Mouse (Mus musculus) liver, embryonic 15.5 days (tissue): Measurements from ENCODE around the gene Hadh. TPM values are rescaled to one million over a fixed set of nuclear protein-coding genes. Genes with fewer than 3 reads are reported as not detected.

Source experiments
- ATAC-seq: fragments of 200-750 bp; cut with Nextera tagmentation; 2 replicates; pipeline ENCODE4 v1.8.0; 2017; ENCODE audit warnings: moderate number of reproducible peaks, mild to moderate bottlenecking, moderate library complexity; ENCODE audit not compliant: insufficient read depth
- H3K27ac ChIP-seq: fragments of 300-500 bp; sonication (generic); replicated peaks from 2 replicates; pipeline ENCODE4 v1.5.1; 2015; ENCODE audit warnings: mild to moderate bottlenecking, inconsistent platforms
- H3K27me3 ChIP-seq: fragments of 300-500 bp; sonication (generic); 2 replicates; pipeline ENCODE4 v1.6.1; 2015; ENCODE audit warnings: mild to moderate bottlenecking, inconsistent platforms
- H3K36me3 ChIP-seq: fragments of 300-500 bp; sonication (generic); replicated peaks from 2 replicates; pipeline ENCODE4 v1.6.1; 2015; ENCODE audit warnings: moderate library complexity, mild to moderate bottlenecking, inconsistent platforms
- H3K4me1 ChIP-seq: fragments of 300-500 bp; sonication (generic); replicated peaks from 2 replicates; pipeline ENCODE4 v1.6.1; 2015; ENCODE audit warnings: inconsistent platforms
- H3K4me2 ChIP-seq: fragments of 300-500 bp; sonication (generic); 2 replicates; pipeline ENCODE4 v1.6.1; 2015; ENCODE audit warnings: moderate library complexity, mild to moderate bottlenecking, inconsistent platforms
- H3K4me3 ChIP-seq: fragments of 300-500 bp; sonication (generic); replicated peaks from 2 replicates; pipeline ENCODE4 v1.5.1; 2015; ENCODE audit warnings: mild to moderate bottlenecking, inconsistent platforms
- H3K9ac ChIP-seq: fragments of 300-500 bp; sonication (generic); 2 replicates; pipeline ENCODE4 v1.6.1; 2015; ENCODE audit warnings: moderate library complexity, mild to moderate bottlenecking, inconsistent platforms
- H3K9me3 ChIP-seq: fragments of 300-500 bp; sonication (generic); replicated peaks from 2 replicates; pipeline ENCODE4 v1.6.1; 2016; ENCODE audit warnings: inconsistent platforms
- WGBS: fragments of 180-500 bp; shearing (Covaris S2); methylation state at CpG from one replicate; pipeline ENCODE4 v1.1.7; 2015; ENCODE audit warnings: mixed read lengths; ENCODE audit not compliant: insufficient replicate concordance; 5-methylcytosine and 5-hydroxymethylcytosine counted together
- polyA plus RNA-seq: library from polyadenylated mRNA; unstranded; fragments of >200 nt; fragmentation: Nextera tagmentation; extraction: Ambion mirVana; gene quantifications from 2 replicates; pipeline ENCODE4 v1.2.1, GENCODE M21; 2015

Hadh gene
- polyA plus RNA-seq, 1 experiment from 2014 or later, result 114 TPM

DNA sequence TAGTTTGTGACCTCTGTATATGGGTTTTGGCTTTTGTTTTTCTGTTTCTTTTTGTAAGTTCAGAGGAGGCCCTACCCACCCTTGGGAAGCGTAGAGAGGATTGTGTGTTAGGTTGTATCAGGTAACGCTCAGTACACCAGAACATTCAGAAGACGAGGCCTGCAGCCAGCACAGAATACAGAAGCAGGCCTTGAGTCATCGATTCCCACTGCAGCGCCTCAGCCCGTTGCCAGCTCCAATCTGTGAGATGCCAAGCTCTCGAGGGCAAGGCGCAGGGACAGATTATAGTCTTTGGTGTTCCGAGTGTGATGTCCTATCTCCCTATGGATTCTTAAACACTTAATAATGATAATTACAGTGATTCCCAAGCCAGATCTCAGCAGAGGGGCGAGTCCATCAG lies 75.9 kb downstream of the Hadh start:
- WGBS, result 71% methylated on average over 10 of the region's 10 CpGs

DNA sequence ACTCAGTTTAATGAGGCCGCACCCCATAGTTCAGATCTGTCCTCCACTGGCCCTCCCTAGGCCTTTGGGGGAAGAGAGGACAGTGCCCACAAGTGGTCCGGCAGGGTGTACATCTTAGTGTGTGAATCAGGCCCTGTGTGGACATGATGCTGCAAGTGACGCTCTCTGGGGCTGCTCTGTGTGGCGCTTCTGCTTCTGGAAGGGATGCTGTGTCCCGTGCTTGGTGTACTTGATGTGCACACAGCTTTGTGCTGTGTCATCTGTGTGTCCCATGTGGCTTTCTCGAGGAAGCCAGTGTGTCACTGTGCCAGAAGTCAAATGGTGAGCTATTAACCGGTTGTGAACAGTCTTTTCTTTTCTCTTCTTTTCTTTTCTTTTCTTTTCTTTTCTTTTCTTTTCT lies 80.4 kb downstream of the Hadh start:
- Histone ChIP-seq H3K4me1 (no peaks in the 10 kb centered on the region), H3K27me3 (no peaks in the 10 kb centered on the region), H3K36me3 (no peaks in the 10 kb centered on the region), H3K9me3 (no peaks in the 10 kb centered on the region), H3K9ac (no peak overlapping the region), H3K4me3 (no peak overlapping the region), H3K27ac (no peak overlapping the region), H3K4me2 (no peak overlapping the region)
- WGBS, result 58% methylated on average over 7 of the region's 7 CpGs
- ATAC-seq, result no peak

More for the DNA sequence above, 75.9 kb downstream of the Hadh start:
- no peak overlapping the region for H3K4me2 ChIP-seq
- no peak overlapping the region for H3K27ac ChIP-seq
- H3K9me3 ChIP-seq, result no peaks in the 10 kb centered on the region
- no peak overlapping the region for H3K4me3 ChIP-seq
- H3K27me3 ChIP-seq, result no peaks in the 10 kb centered on the region
- no peak for ATAC-seq
- H3K36me3 ChIP-seq, result no peaks in the 10 kb centered on the region
- H3K9ac ChIP-seq, result no peak overlapping the region
- no peaks in the 10 kb centered on the region for H3K4me1 ChIP-seq

DNA sequence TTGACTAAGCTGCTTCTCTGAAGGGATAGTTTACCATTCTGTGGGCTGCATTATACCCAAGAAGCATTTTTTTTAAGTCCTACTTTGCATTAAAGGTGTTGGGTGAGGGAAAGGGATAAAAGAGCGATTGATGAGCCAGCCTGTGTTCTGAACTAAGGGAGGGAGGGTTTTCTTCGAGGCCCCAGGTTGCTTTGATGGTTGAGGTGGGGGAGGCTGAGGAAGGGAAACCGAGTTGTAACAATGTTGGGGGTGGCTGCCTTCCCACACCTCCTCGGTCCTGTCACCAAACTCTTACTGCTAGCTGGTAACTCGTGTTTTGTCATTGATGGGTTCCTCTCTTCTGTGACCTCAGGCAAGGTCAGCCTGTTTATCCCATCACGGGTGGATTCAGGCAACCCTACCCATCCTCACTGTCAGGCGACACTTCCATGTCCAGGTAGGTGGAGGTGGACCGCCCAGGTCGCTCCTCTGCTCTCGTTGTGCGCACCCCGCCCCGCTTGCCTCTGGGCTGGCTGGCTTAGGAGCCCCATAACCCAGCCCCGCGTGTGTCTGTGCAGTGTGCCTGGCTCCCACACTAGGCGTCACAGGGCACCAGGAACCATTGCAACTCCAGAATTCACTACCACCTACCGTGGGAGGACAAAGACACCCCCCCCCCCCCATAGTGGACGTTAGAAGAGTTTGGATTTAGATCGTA lies 81.1 kb downstream of the Hadh start:
- H3K27ac ChIP-seq, result no peak overlapping the region
- no peaks in the 10 kb centered on the region for H3K36me3 ChIP-seq
- no peak overlapping the region for H3K4me3 ChIP-seq
- no peak overlapping the region for H3K9ac ChIP-seq
- 68% methylated on average over 19 of the region's 19 CpGs for WGBS
- H3K9me3 ChIP-seq, result no peaks in the 10 kb centered on the region
- no peaks in the 10 kb centered on the region for H3K27me3 ChIP-seq
- no peak for ATAC-seq
- no peak overlapping the region for H3K4me2 ChIP-seq
- H3K4me1 ChIP-seq, result no peaks in the 10 kb centered on the region

DNA sequence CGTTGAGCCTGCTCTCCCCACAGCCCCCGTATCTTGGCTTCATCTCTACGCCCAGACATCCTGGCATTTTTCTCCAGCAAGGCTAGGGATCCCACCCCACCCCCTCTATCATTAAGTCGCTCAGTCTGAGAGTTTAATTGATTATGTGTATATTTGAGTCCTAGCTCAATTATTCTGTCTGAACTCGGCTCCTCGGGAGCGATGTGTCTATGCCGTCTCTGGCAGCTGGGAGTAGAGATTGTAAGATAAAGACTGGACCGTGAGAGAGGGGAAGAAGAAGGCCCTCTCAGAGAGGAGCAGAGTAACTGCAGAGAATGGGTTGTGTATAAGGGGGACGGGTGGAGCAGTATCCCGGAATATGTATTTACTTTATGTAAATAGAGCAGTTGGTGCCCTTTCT lies 81.7 kb downstream of the Hadh start:
- no peaks in the 10 kb centered on the region for H3K9me3 ChIP-seq
- H3K27me3 ChIP-seq, result no peaks in the 10 kb centered on the region
- H3K4me2 ChIP-seq, result no peak overlapping the region
- H3K4me3 ChIP-seq, result no peak overlapping the region
- no peak for ATAC-seq
- no peak overlapping the region for H3K9ac ChIP-seq
- no peaks in the 10 kb centered on the region for H3K36me3 ChIP-seq
- H3K4me1 ChIP-seq, result no peaks in the 10 kb centered on the region
- WGBS, result 53% methylated on average over 11 of the region's 11 CpGs
- H3K27ac ChIP-seq, result no peak overlapping the region

DNA sequence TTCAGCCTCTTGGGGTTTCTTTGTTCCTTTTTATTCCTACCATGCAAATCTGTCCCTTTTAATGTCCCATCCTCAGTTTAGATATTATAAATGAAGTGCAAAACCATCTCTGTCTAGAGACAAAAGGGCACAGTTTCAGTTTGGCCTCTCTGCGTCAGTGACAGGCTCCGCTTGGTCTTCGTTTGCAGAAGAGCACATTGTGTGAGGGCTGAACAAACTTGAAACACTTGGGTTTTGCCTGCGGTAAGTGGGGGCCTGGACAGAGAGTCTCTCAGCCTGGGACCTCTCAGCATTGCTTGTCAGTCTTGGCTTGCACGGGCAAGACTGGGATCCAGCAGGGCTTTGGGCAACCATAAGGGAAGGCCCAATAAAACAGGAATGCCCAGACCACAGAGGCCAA lies 85.7 kb downstream of the Hadh start:
- Histone ChIP-seq H3K9ac (no peak overlapping the region), H3K4me1 (no peaks in the 10 kb centered on the region), H3K4me3 (no peak overlapping the region), H3K9me3 (no peaks in the 10 kb centered on the region), H3K27me3 (no peaks in the 10 kb centered on the region), H3K4me2 (no peak overlapping the region), H3K36me3 (no peaks in the 10 kb centered on the region), H3K27ac (no peak overlapping the region)
- 58% methylated on average over 5 of the region's 5 CpGs for WGBS
- ATAC-seq, result no peak

Other genes with a start within 250 kb of the Hadh start
- gene Lef1, start 161.6 kb downstream of the Hadh start, polyA plus RNA-seq, result 0.86 and 1.1 TPM in 2 replicates
- gene Cyp2u1, start 31.1 kb upstream of the Hadh start, polyA plus RNA-seq, result 0.25 and 0.28 TPM in 2 replicates
- gene Sgms2, start 219.3 kb upstream of the Hadh start, polyA plus RNA-seq, result 4.4 and 4.7 TPM in 2 replicates